Mouse (Mus musculus) spleen, postnatal 10 days (tissue): ENCODE data around the gene Srrt.
A peak's percentile ranks its signal among the peaks of the same experiment; 100 is the strongest.
"Not testable (repeated sequence)": the region's sequence is repeated elsewhere in the genome, so short reads cannot be mapped to it uniquely, and the experiment has no call there.

ENCODE experiments used
- DNase-seq, 2 experiments: peaks; one replicate each; pipeline ENCODE4 v3.0.0; 2021 to 2022; ENCODE audit warnings: low spot score in 2 of 2

Gene Srrt

DNA sequence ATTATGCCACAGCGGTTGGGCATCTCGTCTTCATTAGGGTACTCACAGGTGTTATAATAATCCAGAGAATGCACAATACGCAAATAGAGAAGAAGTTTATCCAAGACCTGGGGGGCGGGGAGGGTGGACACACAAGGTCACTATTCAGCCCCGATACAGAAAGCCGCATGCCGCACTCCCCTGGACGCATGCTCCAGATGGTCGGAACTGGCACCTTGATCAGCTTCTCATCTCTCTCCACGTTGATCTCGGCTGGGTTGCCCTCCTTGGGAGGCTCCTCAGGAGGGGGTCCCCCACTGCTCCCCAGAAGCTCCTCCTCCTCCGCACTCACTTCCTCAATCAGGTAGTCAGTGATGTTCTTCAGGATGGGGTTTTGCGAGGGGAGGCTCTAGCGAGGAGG is 10.3 kb downstream of the Srrt start:
- no peak for DNase-seq

- DNase-seq, result no peak
Observed at GRCm38 (mm10) chr5:137295712-137296111, 11.8 kb downstream of the Srrt start.

- no peak for DNase-seq
Observed at GRCm38 (mm10) chr5:137295296-137295695, 12.2 kb downstream of the Srrt start.

GRCm38 (mm10) chr5:137294744-137295093 is 12.8 kb downstream of the Srrt start:
- no peak for DNase-seq

DNA sequence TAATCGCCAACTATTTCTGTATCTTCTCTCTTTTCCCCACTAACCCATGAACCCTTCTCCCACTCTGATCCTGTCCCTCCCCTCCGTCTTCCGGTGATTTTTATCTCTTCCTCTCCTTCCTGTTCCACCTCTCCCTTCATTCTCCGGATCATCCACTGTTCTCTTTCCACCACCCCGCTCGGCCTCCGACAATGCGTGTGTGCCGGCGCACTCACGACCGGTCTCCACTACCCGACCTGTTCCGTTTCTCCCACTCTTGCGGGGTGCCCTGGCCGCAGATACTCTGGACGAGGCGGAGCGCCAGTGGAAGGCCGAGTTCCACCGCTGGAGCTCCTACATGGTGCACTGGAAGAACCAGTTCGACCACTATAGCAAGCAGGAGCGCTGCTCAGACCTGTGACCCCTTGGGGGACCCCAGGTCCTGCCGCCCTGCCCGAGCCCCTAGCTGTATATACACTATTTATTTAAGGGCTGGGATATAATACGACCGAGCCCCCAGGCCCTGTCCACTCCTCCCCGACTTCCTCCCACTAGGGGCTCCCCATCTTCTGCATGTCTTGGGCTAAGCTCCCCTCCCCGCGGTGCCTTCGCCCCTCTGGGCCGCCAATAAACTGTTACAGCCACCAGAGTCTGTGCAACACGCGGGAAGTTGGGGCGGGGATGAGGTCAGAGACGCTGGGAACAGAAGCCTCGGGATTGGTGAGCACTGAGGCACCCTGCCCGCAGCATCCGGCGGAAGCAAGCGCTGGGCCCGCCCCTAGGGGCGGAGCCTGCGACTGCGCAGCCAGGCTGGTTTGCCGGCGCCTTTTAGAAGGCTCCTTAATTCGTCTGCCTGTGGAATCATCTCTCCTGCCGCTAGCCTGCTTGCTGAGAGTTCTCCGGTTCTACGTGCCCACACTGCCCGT is 13.4 kb downstream of the Srrt start, which contains the start of gene Ufsp1:
Gene Ufsp1 (plus strand): TSS at position 791 of the 905 bp plus-strand sequence.
- DNase-seq, result peak; percentile 88 to 96

DNA sequence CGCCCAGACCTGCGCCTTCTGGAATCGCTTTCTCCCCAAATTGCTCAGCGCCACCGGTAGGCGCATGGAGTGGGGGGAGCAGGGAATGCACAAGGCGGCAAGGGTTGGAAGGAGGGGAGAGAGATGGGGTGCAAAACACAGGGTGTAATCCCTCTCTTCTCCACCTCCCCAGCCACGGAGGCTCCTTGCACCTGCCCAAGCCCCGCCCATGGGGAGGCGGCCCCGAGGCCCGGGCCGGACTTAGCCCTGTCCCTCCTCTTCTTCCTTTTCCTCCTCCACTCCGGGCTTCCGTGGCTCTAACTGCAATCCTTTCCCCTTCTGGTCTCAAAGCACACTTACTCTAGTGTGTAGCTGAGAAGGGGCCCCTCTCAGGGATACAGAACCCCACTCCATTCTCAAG is 14.2 kb downstream of the Srrt start:
- DNase-seq, result peak; percentile 84 to 88

GRCm38 (mm10) chr5:137291381-137291926 is 16.0 kb downstream of the Srrt start:
- peak in 1 of 2 experiments; percentile 32 for DNase-seq

- peak; percentile 94 to 95 for DNase-seq
Observed at GRCm38 (mm10) chr5:137290677-137291076, 16.8 kb downstream of the Srrt start.

- peak; percentile 81 to 84 for DNase-seq
Observed at GRCm38 (mm10) chr5:137289591-137290365, 17.7 kb downstream of the Srrt start.

GRCm38 (mm10) chr5:137288999-137289470 is 18.4 kb downstream of the Srrt start:
- peak in 1 of 2 experiments; percentile 82 for DNase-seq

GRCm38 (mm10) chr5:137287953-137288743 is 19.3 kb downstream of the Srrt start:
- DNase-seq, result peak; percentile 67 to 77

DNA sequence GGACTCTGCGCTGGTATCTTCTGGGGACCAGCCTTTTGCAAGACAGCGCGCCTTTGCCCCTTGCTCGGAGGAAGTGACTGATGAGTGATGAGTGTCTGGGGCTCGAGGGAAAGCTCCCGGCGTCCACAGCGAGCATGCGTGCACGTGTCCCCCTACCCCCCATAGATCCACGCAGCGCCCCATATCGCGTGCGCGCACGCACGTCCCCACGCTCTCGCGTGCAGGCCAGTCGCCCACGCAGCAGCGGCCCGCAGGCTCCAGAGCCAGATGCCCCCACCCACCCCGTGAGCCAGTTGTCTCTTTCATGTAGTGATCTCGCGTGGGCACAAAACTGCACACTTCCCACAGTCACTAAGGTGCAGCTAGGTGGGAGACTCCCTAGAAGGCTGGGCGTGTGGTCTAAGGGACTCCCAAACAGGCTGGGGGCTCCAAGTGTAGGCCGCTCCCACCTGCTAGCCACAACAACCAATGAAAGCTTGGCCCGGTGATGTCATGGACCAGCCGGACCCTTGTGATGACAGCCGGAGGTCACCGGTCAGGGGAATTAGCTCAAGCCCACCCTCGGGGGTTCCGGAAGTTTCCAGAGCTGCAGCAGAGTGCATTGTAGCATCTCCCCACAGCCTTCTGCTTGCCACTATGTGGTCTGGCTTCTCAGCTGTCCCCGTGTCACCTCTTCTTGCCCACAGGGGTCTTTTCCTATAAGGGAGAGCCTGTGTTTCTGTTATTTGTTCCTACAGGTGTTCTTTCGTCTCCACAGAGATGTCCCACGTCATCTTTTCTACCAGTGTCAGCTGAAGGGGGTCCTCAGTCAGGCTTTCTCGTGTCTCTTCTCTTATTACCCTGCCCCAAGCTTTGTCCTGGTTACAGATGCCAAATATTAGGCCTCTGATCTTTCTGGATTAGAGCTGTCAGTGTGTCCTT is 20.2 kb downstream of the Srrt start, which contains the start of gene Ache:
Gene Ache (plus strand): TSS at position 488 of the 921 bp plus-strand sequence.
- peak; percentile 60 to 64 for DNase-seq

- DNase-seq, result peak; percentile 93 to 95
Observed at GRCm38 (mm10) chr5:137286655-137287031, 20.8 kb downstream of the Srrt start.

- DNase-seq, result peak in 1 of 2 experiments; percentile 6
Observed at GRCm38 (mm10) chr5:137285986-137286385, 21.5 kb downstream of the Srrt start.

DNA sequence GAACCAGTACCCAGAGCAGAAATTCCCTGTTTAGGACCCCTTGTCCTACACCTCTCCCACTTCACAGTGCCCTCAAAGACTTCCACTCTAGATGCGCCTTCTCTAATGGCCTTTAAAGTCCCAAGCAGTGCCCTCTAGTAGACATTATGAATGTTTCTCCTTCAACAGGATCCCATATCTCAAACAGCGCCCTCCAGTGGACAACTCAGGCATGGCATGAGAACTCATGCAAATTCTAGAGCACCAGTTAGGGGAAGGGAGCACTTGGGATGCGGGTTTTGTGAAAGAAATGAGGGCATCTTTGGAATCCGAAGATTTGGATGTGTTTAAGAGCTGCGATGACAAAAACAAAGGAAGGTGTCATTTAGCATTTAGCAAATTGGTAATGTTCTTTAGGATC is 22.4 kb downstream of the Srrt start:
- DNase-seq, result peak; percentile 68 to 87

- DNase-seq, result not testable (repeated sequence)
Observed at GRCm38 (mm10) chr5:137284411-137284810, 23.1 kb downstream of the Srrt start.

GRCm38 (mm10) chr5:137277360-137278342 is 29.8 kb downstream of the Srrt start:
- DNase-seq, result peak; percentile 11 to 54

DNA sequence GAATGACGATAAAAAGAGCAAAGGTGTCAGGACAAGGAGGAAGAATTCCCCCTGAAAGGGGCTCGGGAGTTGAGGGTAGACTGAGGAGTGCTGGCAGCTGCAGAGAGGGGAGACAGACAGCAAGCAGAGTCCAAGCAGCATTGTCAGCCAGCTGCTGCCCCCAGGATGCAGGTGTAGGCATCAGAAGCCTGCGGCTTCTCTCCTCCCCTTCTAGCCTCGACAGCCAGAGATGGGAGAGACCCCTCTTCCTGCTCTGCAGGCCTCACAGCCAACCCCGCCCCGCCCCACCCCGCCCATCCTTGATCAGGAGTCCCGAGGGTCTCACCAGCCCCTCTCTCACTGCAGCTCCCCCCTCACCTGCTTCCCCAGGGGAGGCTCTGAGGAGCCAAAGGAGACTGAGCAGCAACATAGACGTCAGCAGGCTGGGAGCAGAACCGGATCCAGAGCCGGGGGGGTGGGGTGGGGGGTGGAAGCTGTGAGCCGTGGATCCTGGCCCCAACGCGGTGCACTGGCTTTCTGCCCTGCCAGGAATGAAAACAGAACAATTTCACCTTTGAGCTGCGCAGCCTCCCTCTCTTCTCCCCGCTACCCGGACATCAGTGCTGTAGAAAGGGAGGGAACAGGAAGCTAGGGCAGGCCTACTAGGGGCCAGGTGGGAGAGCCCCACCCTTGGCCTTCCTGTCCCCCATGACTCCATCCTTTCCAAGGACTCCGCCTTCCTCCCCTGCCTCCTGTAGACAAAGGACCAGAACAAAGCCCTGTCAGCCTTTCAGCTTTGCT is 39.2 kb downstream of the Srrt start:
- DNase-seq, result peak; percentile 11 to 42
